Mouse (Mus musculus): ENCODE data around the gene Gna15.

- TF ChIP-seq CTCF (IDR thresholded peaks at IDR 0.05; ENCODE audit: low read depth) (no peak), EP300 (IDR thresholded peaks at IDR 0.05; ENCODE audit: low read depth) (no peak)
Measured at GRCm38 (mm10) chr10:81543633-81544032, 19.6 kb upstream of the Gna15 start.
